Mouse (Mus musculus) cortical plate, adult 2 months (tissue): ENCODE results near the gene Scrg1.

Experiments used
- CTCF ChIP-seq: fragments of 200-500 bp; IDR thresholded peaks from 2 replicates; pipeline ENCODE4 v1.5.1; 2011; ENCODE audit warnings: mild to moderate bottlenecking, control low read depth, low read length; ENCODE audit not compliant: insufficient read depth; ENCODE audit errors: extremely low read depth
- POLR2A ChIP-seq: fragments of 200-500 bp; IDR thresholded peaks from 2 replicates; pipeline ENCODE4 v1.6.1; 2011; ENCODE audit warnings: mild to moderate bottlenecking, low read length, control low read depth; ENCODE audit not compliant: insufficient read depth; ENCODE audit errors: extremely low read depth

DNA sequence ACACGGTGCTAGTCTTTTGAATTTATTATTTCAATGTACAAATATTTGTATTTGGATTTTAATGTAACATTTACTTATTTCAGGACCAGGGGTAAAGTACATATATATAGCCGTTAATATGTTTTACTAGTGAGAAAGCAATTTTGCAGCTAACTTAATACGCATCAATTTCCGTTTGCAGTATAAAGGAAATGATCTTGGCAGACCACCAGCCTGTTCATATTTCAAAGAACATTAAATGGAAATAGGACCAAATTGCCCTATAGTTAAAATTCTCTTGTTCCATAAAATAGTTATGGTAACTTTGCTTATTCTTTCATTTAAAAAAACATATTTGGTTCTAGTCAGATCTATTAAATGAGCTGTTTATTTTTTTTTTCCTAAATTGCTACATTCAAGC lies 14.6 kb upstream of the Scrg1 start:
- no peak for TF ChIP-seq CTCF
- TF ChIP-seq POLR2A: no peak
